Mouse (Mus musculus): ENCODE measurements around the gene Gtf3c5. TPM values are rescaled to one million over a fixed set of nuclear protein-coding genes. Genes with fewer than 3 reads are reported as not detected.
A peak's percentile ranks its signal among the peaks of the same experiment; 100 is the strongest.

The Gtf3c5 gene
- polyA plus RNA-seq, 1 experiment from 2014 or later: 24.0 TPM

- WGBS: 82% methylated on average over 8 of the region's 8 CpGs
Measured at GRCm38 (mm10) chr2:28540587-28541227, 42.8 kb downstream of the Gtf3c5 start.

GRCm38 (mm10) chr2:28539949-28540348 is 43.6 kb downstream of the Gtf3c5 start:
- Histone ChIP-seq H3K9me3 (replicated peaks) (no peaks in the 10 kb centered on the region), H3K4me2 (no peak overlapping the region), H3K4me1 (replicated peaks) (peaks cover 57% of the 10 kb centered on the region), H3K9ac (no peak overlapping the region), H3K27me3 (no peaks in the 10 kb centered on the region), H3K36me3 (peaks cover 16% of the 10 kb centered on the region), H3K4me3 (no peak overlapping the region), H3K27ac (peak overlapping the region; percentile 64; the same call in 1 of the 2 replicates)
- WGBS: 56% methylated on average over 2 of the region's 2 CpGs
- ATAC-seq (replicated peaks; ENCODE audit: insufficient number of reproducible peaks, insufficient read depth, low FRiP score, low read depth): no peak

More at GRCm38 (mm10) chr2:28540587-28541227, 42.8 kb downstream of the Gtf3c5 start:
- ATAC-seq (replicated peaks; ENCODE audit: insufficient number of reproducible peaks, insufficient read depth, low FRiP score, low read depth): no peak
- Histone ChIP-seq H3K9ac (no peak overlapping the region), H3K4me3 (no peak overlapping the region), H3K9me3 (replicated peaks) (no peaks in the 10 kb centered on the region), H3K4me1 (replicated peaks) (peaks cover 49% of the 10 kb centered on the region), H3K27ac (no peak overlapping the region), H3K4me2 (no peak overlapping the region), H3K27me3 (no peaks in the 10 kb centered on the region), H3K36me3 (peaks cover 22% of the 10 kb centered on the region)

- Histone ChIP-seq H3K9me3 (replicated peaks) (no peaks in the 10 kb centered on the region), H3K27ac (peak overlapping the region; percentile 64), H3K27me3 (no peaks in the 10 kb centered on the region), H3K4me1 (replicated peaks) (peaks cover 64% of the 10 kb centered on the region), H3K4me2 (0 out of 2 replicates have a peak overlapping the region, but pooled peaks have one; percentile 7), H3K9ac (peak overlapping the region; percentile 12; the same call in 1 of the 2 replicates), H3K36me3 (peaks cover 11% of the 10 kb centered on the region), H3K4me3 (no peak overlapping the region)
- WGBS: 48% methylated on average over 7 of the region's 7 CpGs
- no peak; the same call in 1 of the 2 replicates for ATAC-seq (replicated peaks; ENCODE audit: insufficient number of reproducible peaks, insufficient read depth, low FRiP score, low read depth)
Measured at GRCm38 (mm10) chr2:28539206-28539605, 44.3 kb downstream of the Gtf3c5 start.

- Histone ChIP-seq H3K36me3 (peaks cover 11% of the 10 kb centered on the region), H3K4me3 (no peak overlapping the region), H3K27me3 (no peaks in the 10 kb centered on the region), H3K9ac (peak overlapping the region; percentile 12; the same call in 1 of the 2 replicates), H3K4me1 (replicated peaks) (peaks cover 69% of the 10 kb centered on the region), H3K4me2 (no peak overlapping the region), H3K9me3 (replicated peaks) (no peaks in the 10 kb centered on the region), H3K27ac (peak overlapping the region; percentile 64)
- 71% methylated on average over 1 of the region's 1 CpGs for WGBS
- ATAC-seq (replicated peaks; ENCODE audit: insufficient number of reproducible peaks, insufficient read depth, low FRiP score, low read depth): no peak
Measured at GRCm38 (mm10) chr2:28538817-28539128, 44.8 kb downstream of the Gtf3c5 start.

GRCm38 (mm10) chr2:28537995-28538816 is 45.3 kb downstream of the Gtf3c5 start:
- Histone ChIP-seq H3K4me1 (replicated peaks) (peaks cover 73% of the 10 kb centered on the region), H3K4me3 (no peak overlapping the region), H3K36me3 (peaks cover 7% of the 10 kb centered on the region), H3K27ac (peak overlapping the region; percentile 64; the same call in 1 of the 2 replicates), H3K27me3 (no peaks in the 10 kb centered on the region), H3K4me2 (no peak overlapping the region), H3K9me3 (replicated peaks) (no peaks in the 10 kb centered on the region), H3K9ac (no peak overlapping the region)
- ATAC-seq (replicated peaks; ENCODE audit: insufficient number of reproducible peaks, insufficient read depth, low FRiP score, low read depth): no peak
- 71% methylated on average over 8 of the region's 8 CpGs for WGBS

GRCm38 (mm10) chr2:28537634-28537920 is 46.0 kb downstream of the Gtf3c5 start:
- Histone ChIP-seq H3K27ac (no peak overlapping the region), H3K4me3 (no peak overlapping the region), H3K9ac (no peak overlapping the region), H3K4me2 (no peak overlapping the region), H3K9me3 (replicated peaks) (no peaks in the 10 kb centered on the region), H3K36me3 (peaks cover 5% of the 10 kb centered on the region), H3K27me3 (no peaks in the 10 kb centered on the region), H3K4me1 (replicated peaks) (peaks cover 79% of the 10 kb centered on the region)
- 61% methylated on average over 4 of the region's 4 CpGs for WGBS
- ATAC-seq (replicated peaks; ENCODE audit: insufficient number of reproducible peaks, insufficient read depth, low FRiP score, low read depth): no peak

- H3K4me1 ChIP-seq (replicated peaks): peaks cover 84% of the 10 kb centered on the region
- no peak overlapping the region; the same call in 1 of the 2 replicates for H3K4me2 ChIP-seq
- H3K27ac ChIP-seq: peak overlapping the region; percentile 84; the same call in 1 of the 2 replicates
- no peak for ATAC-seq (replicated peaks; ENCODE audit: insufficient number of reproducible peaks, insufficient read depth, low FRiP score, low read depth)
- H3K36me3 ChIP-seq: no peaks in the 10 kb centered on the region
- 77% methylated on average over 11 of the region's 11 CpGs for WGBS
- H3K4me3 ChIP-seq: no peak overlapping the region
- no peaks in the 10 kb centered on the region for H3K9me3 ChIP-seq (replicated peaks)
- no peaks in the 10 kb centered on the region for H3K27me3 ChIP-seq
- no peak overlapping the region for H3K9ac ChIP-seq
Measured at GRCm38 (mm10) chr2:28536766-28537633, 46.6 kb downstream of the Gtf3c5 start.

- peaks cover 89% of the 10 kb centered on the region for H3K4me1 ChIP-seq (replicated peaks)
- H3K27me3 ChIP-seq: no peaks in the 10 kb centered on the region
- no peaks in the 10 kb centered on the region for H3K9me3 ChIP-seq (replicated peaks)
- no peaks in the 10 kb centered on the region for H3K36me3 ChIP-seq
- H3K9ac ChIP-seq: no peak overlapping the region
- H3K4me3 ChIP-seq: no peak overlapping the region
- 46% methylated on average over 4 of the region's 4 CpGs for WGBS
- peak overlapping the region; percentile 88 for H3K4me2 ChIP-seq
- peak overlapping the region; percentile 84 for H3K27ac ChIP-seq
- ATAC-seq (replicated peaks; ENCODE audit: insufficient number of reproducible peaks, insufficient read depth, low FRiP score, low read depth): no peak
Measured at GRCm38 (mm10) chr2:28536166-28536565, 47.4 kb downstream of the Gtf3c5 start.

- Histone ChIP-seq H3K9ac (no peak overlapping the region), H3K4me3 (peak overlapping the region; percentile 78; the same call in 1 of the 2 replicates)
Measured at GRCm38 (mm10) chr2:28535650-28536049, 47.9 kb downstream of the Gtf3c5 start.

GRCm38 (mm10) chr2:28535263-28535540 is 48.3 kb downstream of the Gtf3c5 start:
- Histone ChIP-seq H3K9me3 (replicated peaks) (no peaks in the 10 kb centered on the region), H3K9ac (no peak overlapping the region), H3K4me2 (peak overlapping the region; percentile 88), H3K4me1 (replicated peaks) (peaks cover 92% of the 10 kb centered on the region), H3K4me3 (peak overlapping the region; percentile 78), H3K36me3 (no peaks in the 10 kb centered on the region), H3K27me3 (no peaks in the 10 kb centered on the region), H3K27ac (peak overlapping the region; percentile 84)
- ATAC-seq (replicated peaks; ENCODE audit: insufficient number of reproducible peaks, insufficient read depth, low FRiP score, low read depth): no peak
- 35% methylated on average over 4 of the region's 4 CpGs for WGBS

More at GRCm38 (mm10) chr2:28535650-28536049, 47.9 kb downstream of the Gtf3c5 start:
- Histone ChIP-seq H3K27ac (peak overlapping the region; percentile 84), H3K4me1 (replicated peaks) (peaks cover 94% of the 10 kb centered on the region), H3K27me3 (no peaks in the 10 kb centered on the region), H3K4me2 (peak overlapping the region; percentile 88), H3K36me3 (no peaks in the 10 kb centered on the region), H3K9me3 (replicated peaks) (no peaks in the 10 kb centered on the region)
- ATAC-seq (replicated peaks; ENCODE audit: insufficient number of reproducible peaks, insufficient read depth, low FRiP score, low read depth): no peak
- WGBS: 32% methylated on average over 7 of the region's 7 CpGs

All from heart, embryonic 15.5 days (tissue).